Mouse (Mus musculus) kidney, postnatal 0 days (tissue): ENCODE data around the gene Ager. TPM values are rescaled to one million over a fixed set of nuclear protein-coding genes. Genes with fewer than 3 reads are reported as not detected.

ENCODE experiments used
- ATAC-seq: fragments of 200-750 bp; cut with Nextera tagmentation; replicated peaks from 2 replicates; pipeline ENCODE4 v1.8.0; 2017; ENCODE audit warnings: low read depth, moderate number of reproducible peaks, moderate TSS enrichment, moderate library complexity; ENCODE audit not compliant: low FRiP score
- DNase-seq: peaks from one replicate; pipeline ENCODE4 v3.0.0-alpha.2; 2016; ENCODE audit warnings: low spot score
- H3K27ac ChIP-seq: fragments of 300-500 bp; sonication (generic); 2 replicates; pipeline ENCODE4 v1.5.1; 2014; ENCODE audit warnings: mild to moderate bottlenecking
- H3K27me3 ChIP-seq: fragments of 300-500 bp; sonication (generic); 2 replicates; pipeline ENCODE4 v1.6.1; 2014; ENCODE audit warnings: low read length, mixed read lengths; ENCODE audit not compliant: insufficient read depth
- H3K36me3 ChIP-seq: fragments of 300-500 bp; sonication (generic); 2 replicates; pipeline ENCODE4 v1.6.1; 2014; ENCODE audit warnings: low read length, mixed read lengths; ENCODE audit not compliant: insufficient read depth
- H3K4me1 ChIP-seq: fragments of 300-500 bp; sonication (generic); replicated peaks from 2 replicates; pipeline ENCODE4 v1.6.1; 2014; ENCODE audit warnings: antibody characterized with exemption, low read length, mixed read lengths; ENCODE audit not compliant: insufficient read depth
- H3K4me2 ChIP-seq: fragments of 300-500 bp; sonication (generic); 2 replicates; pipeline ENCODE4 v1.6.1; 2014; ENCODE audit warnings: mild to moderate bottlenecking, low read length, moderate library complexity, mixed read lengths
- H3K4me3 ChIP-seq: fragments of 300-500 bp; sonication (generic); replicated peaks from 2 replicates; pipeline ENCODE4 v1.5.1; 2014; ENCODE audit warnings: low read depth, low read length
- H3K9ac ChIP-seq: fragments of 300-500 bp; sonication (generic); 2 replicates; pipeline ENCODE4 v1.6.1; 2014; ENCODE audit warnings: low read depth, low read length
- H3K9me3 ChIP-seq: fragments of 300-500 bp; sonication (generic); replicated peaks from 2 replicates; pipeline ENCODE4 v1.6.1; 2016; ENCODE audit warnings: low read length, inconsistent platforms, mixed read lengths
- CTCF ChIP-seq: IDR thresholded peaks from 2 replicates; pipeline ENCODE4 v1.5.1; 2016; ENCODE audit warnings: antibody characterized with exemption, low read depth, mild to moderate bottlenecking, moderate library complexity
- WGBS: fragments of 180-500 bp; shearing (Covaris S2); extraction: QIAGEN DNeasy Blood & Tissue Kit; methylation state at CpG from one replicate; pipeline ENCODE4 v1.1.7; 2014; 5-methylcytosine and 5-hydroxymethylcytosine counted together
- polyA plus RNA-seq: library from polyadenylated mRNA; unstranded; fragments of >200 nt; fragmentation: Nextera tagmentation; extraction: Ambion mirVana; gene quantifications from 2 replicates; pipeline ENCODE4 v1.2.1, GENCODE M21; 2015

The Ager gene
- polyA plus RNA-seq, 1 experiment from 2014 or later = 7.4 TPM

- DNase-seq (peak; percentile 95), ATAC-seq (peak; percentile 71)
- Histone ChIP-seq H3K27me3 (no peaks in the 10 kb centered on the region), H3K4me2 (peak overlapping the region; percentile 98), H3K36me3 (no peaks in the 10 kb centered on the region), H3K9me3 (no peaks in the 10 kb centered on the region), H3K9ac (peak overlapping the region; percentile 85), H3K4me1 (peaks cover 43% of the 10 kb centered on the region), H3K4me3 (peak overlapping the region; percentile 74), H3K27ac (peak overlapping the region; percentile 89)
- TF ChIP-seq CTCF = no peak
- under 1% methylated on average over 48 of the region's 50 CpGs for WGBS
These were observed 10.2 kb upstream of the Ager start for GRCm38 (mm10) chr17:34587423-34587811.

GRCm38 (mm10) chr17:34587814-34588213, 9.8 kb upstream of the Ager start:
- DNase-seq (no peak), ATAC-seq (no peak; the same call in 1 of the 2 replicates)
- Histone ChIP-seq H3K4me3 (peak overlapping the region; percentile 74), H3K4me2 (peak overlapping the region; percentile 98), H3K27me3 (no peaks in the 10 kb centered on the region), H3K36me3 (no peaks in the 10 kb centered on the region), H3K4me1 (peaks cover 43% of the 10 kb centered on the region), H3K9me3 (no peaks in the 10 kb centered on the region), H3K27ac (peak overlapping the region; percentile 89), H3K9ac (peak overlapping the region; percentile 85)
- no peak for TF ChIP-seq CTCF
- WGBS = 2% methylated on average over 19 of the region's 19 CpGs

- DNase-seq = no peak
- Histone ChIP-seq H3K4me2 (peak overlapping the region; percentile 98), H3K4me1 (peaks cover 46% of the 10 kb centered on the region)
These were observed 8.9 kb upstream of the Ager start for GRCm38 (mm10) chr17:34588767-34589166.

GRCm38 (mm10) chr17:34589206-34589605, 8.5 kb upstream of the Ager start:
- WGBS = 22% methylated on average over 7 of the region's 7 CpGs
- Histone ChIP-seq H3K9ac (0 out of 2 replicates have a peak overlapping the region, but pooled peaks have one; percentile 13), H3K4me2 (peak overlapping the region; percentile 98), H3K27me3 (no peaks in the 10 kb centered on the region), H3K9me3 (no peaks in the 10 kb centered on the region), H3K27ac (peak overlapping the region; percentile 99), H3K4me3 (no peak overlapping the region; the same call in 1 of the 2 replicates), H3K4me1 (peaks cover 50% of the 10 kb centered on the region), H3K36me3 (no peaks in the 10 kb centered on the region)
- ATAC-seq = no peak
- DNase-seq = no peak
- TF ChIP-seq CTCF = no peak

More at GRCm38 (mm10) chr17:34588767-34589166, 8.9 kb upstream of the Ager start:
- Histone ChIP-seq H3K9ac (no peak overlapping the region), H3K4me3 (no peak overlapping the region), H3K9me3 (no peaks in the 10 kb centered on the region), H3K36me3 (no peaks in the 10 kb centered on the region), H3K27me3 (no peaks in the 10 kb centered on the region), H3K27ac (peak overlapping the region; percentile 99)
- WGBS = 57% methylated on average over 3 of the region's 3 CpGs
- ATAC-seq = no peak
- no peak for TF ChIP-seq CTCF

- H3K4me1 ChIP-seq = peaks cover 53% of the 10 kb centered on the region
- H3K9ac ChIP-seq = peak within 1 kb of the TSS; percentile 27
- H3K27me3 ChIP-seq = no peaks in the 10 kb centered on the region
- TF ChIP-seq CTCF = no peak
- DNase-seq (peak; percentile 82), ATAC-seq (no peak)
- H3K9me3 ChIP-seq = no peaks in the 10 kb centered on the region
- H3K4me3 ChIP-seq = no peak within 1 kb of the TSS; the same call in 1 of the 2 replicates
- peak within 1 kb of the TSS; percentile 98 for H3K4me2 ChIP-seq
- WGBS = 9% methylated on average over 7 of the region's 7 CpGs
- H3K27ac ChIP-seq = peak within 1 kb of the TSS; percentile 99
- H3K36me3 ChIP-seq = 0 out of 2 replicates have a peak, but pooled peaks cover 2% of the 10 kb centered on the region
These were observed 8.0 kb upstream of the Ager start, which contains the start of gene Gpsm3 for GRCm38 (mm10) chr17:34589681-34590101. Gene Gpsm3, plus strand, starts transcription at chr17:34589806.

GRCm38 (mm10) chr17:34590154-34590987, 7.3 kb upstream of the Ager start:
- H3K36me3 ChIP-seq = 0 out of 2 replicates have a peak, but pooled peaks cover 4% of the 10 kb centered on the region
- H3K9me3 ChIP-seq = no peaks in the 10 kb centered on the region
- H3K4me3 ChIP-seq = no peak overlapping the region; the same call in 1 of the 2 replicates
- DNase-seq (no peak), ATAC-seq (no peak)
- WGBS = 54% methylated on average over 15 of the region's 15 CpGs
- peaks cover 56% of the 10 kb centered on the region for H3K4me1 ChIP-seq
- no peaks in the 10 kb centered on the region for H3K27me3 ChIP-seq
- peak overlapping the region; percentile 98 for H3K4me2 ChIP-seq
- H3K27ac ChIP-seq = peak overlapping the region; percentile 99
- peak overlapping the region; percentile 27 for H3K9ac ChIP-seq
- TF ChIP-seq CTCF = no peak
